Mouse (Mus musculus): Measurements from ENCODE around the gene Tm6sf1. TPM values are rescaled to one million over a fixed set of nuclear protein-coding genes. Genes with fewer than 3 reads are reported as not detected.

Tm6sf1 gene
- total RNA-seq, 2 experiments from 2014 or later, result 18.1 to 18.3 TPM

- intact Hi-C loops (cut with DNase I), result no loop called here
- no peak for DNase-seq
Observed at GRCm38 (mm10) chr7:81847777-81848176, 11.0 kb upstream of the Tm6sf1 start.

DNA sequence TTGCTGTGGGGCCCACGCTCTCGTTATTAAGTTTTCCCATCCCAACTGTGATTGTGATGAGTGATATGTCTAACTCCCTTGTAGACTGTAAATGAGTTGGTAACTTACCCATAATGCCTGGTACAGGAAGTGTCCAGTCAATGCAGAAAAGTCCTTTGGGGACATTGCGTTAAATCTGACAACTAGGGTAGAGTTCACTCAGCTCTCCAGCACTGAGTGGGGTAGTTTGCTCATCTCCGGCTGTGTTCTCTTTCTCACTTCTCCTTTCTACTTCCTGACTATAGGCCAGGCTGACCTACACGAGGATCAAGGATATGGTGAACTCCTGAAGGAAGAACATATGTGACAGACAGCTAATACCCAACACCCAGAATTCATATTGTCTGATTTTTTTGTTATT lies 9.6 kb upstream of the Tm6sf1 start:
- intact Hi-C loops (cut with DNase I), result no loop called here
- DNase-seq, result no peak

- no peak for DNase-seq
- intact Hi-C loops (cut with DNase I), result no loop called here
Observed at GRCm38 (mm10) chr7:81849633-81850032, 9.2 kb upstream of the Tm6sf1 start.

DNA sequence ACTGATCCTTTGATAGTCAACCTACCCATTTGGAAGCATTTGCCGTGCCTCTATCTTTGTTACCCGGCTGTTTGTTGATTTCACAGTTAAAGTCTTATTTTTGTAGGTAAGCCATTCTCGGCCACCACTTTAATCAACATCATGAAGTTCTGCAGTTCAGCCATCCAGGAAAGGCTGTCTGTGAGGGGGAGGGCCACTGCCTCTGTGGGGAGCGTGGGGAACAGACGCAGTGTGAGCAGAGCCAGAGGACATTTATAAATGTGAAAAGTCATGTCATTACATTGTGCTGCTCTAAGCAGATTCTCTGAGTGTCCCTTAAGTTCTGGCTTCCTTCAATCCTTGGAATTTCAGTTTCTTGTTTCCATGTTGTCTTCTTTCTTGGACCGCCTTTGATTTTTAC lies 8.6 kb upstream of the Tm6sf1 start:
- intact Hi-C loops (cut with DNase I), result no loop called here
- no peak for DNase-seq

DNA sequence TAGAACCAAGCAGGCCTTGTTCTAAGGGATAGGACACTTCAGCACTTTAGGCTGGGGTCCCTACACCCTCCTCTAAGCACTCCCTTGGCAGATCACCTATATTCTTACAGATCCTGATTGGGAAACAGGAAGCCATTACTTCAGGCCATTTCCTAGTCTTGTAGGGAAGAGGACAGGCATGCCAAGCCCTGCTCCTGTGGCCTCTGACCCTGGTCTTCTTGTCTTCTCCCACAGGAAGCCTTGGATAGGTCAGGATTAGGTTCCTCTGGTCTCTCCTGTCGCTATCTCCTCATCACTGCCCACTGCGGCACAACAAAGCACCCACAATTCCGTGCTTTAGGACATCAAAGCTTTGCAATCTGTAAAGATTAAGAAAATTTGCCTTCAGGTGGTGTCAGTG lies 7.1 kb upstream of the Tm6sf1 start:
- no peak for DNase-seq
- intact Hi-C loops (cut with DNase I), result no loop called here

DNA sequence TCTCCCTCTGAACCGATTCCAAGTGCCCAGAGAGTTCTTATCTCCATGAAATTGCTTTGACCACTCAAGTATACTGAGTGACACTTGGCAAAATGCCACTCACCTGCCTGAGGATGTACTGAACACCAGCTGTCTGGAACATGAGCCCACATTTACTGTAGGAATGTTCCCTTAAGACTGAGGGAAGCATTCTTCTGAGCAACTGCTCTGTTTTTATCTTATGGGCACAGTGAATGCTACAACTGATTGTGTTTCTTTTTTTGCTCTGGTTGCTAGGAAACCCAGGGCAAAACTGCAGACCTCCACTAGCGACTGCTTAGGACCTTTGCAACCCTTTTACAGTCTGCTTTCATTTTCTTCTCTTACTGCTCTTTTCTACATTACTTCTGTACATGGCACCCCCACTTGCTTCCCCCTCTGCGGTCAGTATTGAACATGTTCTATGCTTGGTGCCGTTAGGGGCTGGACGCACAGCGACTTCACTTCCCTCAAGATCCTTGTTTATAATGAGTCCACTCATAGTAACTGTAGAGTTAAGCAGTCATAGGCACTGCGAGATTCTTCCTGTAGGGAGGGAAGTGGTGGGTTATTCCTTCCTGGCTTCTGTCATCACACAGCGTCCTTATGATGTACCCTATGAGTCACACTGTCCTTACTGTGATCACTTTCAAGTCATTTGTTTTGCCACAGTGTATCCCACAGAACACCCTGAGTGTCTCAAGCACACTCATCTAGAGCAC lies 4.1 kb upstream of the Tm6sf1 start:
- intact Hi-C loops (cut with DNase I), result no loop called here
- DNase-seq, result no peak

DNA sequence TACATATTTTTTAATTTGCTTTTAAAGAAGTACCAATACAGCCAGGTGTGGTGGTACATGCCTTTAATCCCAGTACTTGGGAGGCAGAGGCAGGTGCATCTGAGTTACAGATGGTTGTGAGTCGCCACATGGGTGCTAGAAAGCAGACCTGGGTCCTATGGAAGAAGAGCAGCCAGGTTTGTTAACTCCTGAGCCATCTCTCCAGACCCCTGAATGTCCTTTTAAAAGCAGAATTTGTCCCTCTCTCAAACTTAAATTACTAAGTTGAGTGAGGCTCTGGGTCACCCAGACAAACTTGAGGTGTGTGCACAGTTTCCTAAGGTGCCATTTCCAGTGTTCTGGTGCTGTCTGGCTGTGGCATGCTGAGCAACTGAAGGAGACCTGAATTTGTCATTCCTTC lies 3.1 kb upstream of the Tm6sf1 start, which contains the start of gene Gm10160:
Gm10160 (minus strand) TSS at position 101 of the 400 bp plus-strand sequence.
- intact Hi-C loops (cut with DNase I), result no loop called here
- no peak for DNase-seq

- no peak for DNase-seq
- intact Hi-C loops (cut with DNase I), result no loop called here
Observed at GRCm38 (mm10) chr7:81856221-81856620, 2.6 kb upstream of the Tm6sf1 start.

- no peak for DNase-seq
- intact Hi-C loops (cut with DNase I), result loop anchor here (2.0 kb wide), 1 partner anchor 29 kb away; the partner anchor contains the start of gene Btbd1
Observed at GRCm38 (mm10) chr7:81858236-81858635, 565 bp upstream of the Tm6sf1 start.

- DNase-seq, result peak; percentile 29 to 47
- intact Hi-C loops (cut with DNase I), result no loop called here
Observed at GRCm38 (mm10) chr7:81860071-81860470, 1.3 kb downstream of the Tm6sf1 start.

GRCm38 (mm10) chr7:81860996-81861395 lies 2.2 kb downstream of the Tm6sf1 start:
- intact Hi-C loops (cut with DNase I), result no loop called here
- no peak for DNase-seq

DNA sequence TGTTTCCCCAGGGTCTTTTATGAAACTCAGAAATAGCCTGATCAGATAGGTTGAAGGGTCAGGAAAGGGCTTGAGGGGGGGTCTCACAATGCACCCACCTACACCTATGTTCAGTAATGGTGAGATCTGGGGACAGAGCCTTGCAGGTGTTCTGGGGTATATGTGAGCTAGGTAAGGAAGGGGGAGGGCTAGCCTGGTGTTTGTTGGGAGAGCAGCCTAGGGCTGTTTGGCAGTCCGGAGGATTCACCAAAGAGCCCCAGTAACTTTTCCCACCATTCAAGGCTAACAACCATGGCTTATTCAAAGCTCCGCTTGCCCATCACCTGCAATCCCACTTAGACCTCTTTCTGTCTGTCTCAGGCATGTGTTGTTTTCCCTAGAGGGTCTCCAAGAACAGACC lies 2.7 kb downstream of the Tm6sf1 start:
- no peak for DNase-seq
- intact Hi-C loops (cut with DNase I), result no loop called here

- DNase-seq, result no peak
- intact Hi-C loops (cut with DNase I), result no loop called here
Observed at GRCm38 (mm10) chr7:81861921-81862320, 3.1 kb downstream of the Tm6sf1 start.

GRCm38 (mm10) chr7:81862587-81863583 lies 4.1 kb downstream of the Tm6sf1 start:
- peak; percentile 35 for DNase-seq
- intact Hi-C loops (cut with DNase I), result no loop called here

GRCm38 (mm10) chr7:81864552-81864951 lies 5.8 kb downstream of the Tm6sf1 start:
- intact Hi-C loops (cut with DNase I), result no loop called here
- no peak for DNase-seq

- intact Hi-C loops (cut with DNase I), result loop anchor here (5.0 kb wide), 4 partner anchors 66 to 251 kb away; partner anchors contain the start of genes 3110040N11Rik and Hdgfl3
- no peak for DNase-seq
Observed at GRCm38 (mm10) chr7:81865937-81866336, 7.1 kb downstream of the Tm6sf1 start.

DNA sequence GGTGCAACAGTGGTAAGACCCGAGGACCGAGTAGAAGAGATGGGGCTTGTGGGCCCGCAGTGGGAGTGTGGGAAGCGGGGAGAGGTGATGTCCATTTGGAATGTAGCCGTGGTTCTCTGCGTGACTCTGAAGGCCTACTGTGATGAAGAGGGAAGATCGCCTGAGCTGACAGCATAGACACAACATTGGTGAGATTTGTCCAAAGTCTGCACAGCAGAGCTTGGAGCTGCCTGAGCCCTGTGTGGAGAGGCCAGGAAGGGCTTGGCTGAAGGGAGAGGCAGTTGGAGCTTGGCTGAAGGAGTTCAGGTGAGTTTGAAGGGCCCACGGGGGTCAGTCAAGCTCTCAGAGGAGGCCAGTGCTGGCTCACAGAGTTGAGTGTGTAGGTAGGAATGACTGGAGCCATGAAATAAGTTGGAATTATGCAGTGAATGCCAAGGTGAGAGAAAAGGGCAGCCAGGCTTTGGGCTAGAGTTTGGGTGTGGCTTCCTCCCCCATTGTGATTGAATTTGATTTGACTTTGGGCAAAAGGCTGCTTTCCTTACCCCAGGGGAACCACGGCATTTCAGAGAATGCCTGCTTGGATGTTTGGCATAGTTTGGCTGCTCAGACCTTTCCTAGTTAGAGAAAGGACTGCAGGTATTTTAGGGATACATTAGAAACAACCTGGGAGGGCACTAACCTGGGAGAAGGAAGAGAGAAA lies 8.6 kb downstream of the Tm6sf1 start:
- intact Hi-C loops (cut with DNase I), result loop anchor here (5.0 kb wide), 4 partner anchors 65 to 250 kb away; partner anchors contain the start of genes 3110040N11Rik and Hdgfl3
- no peak for DNase-seq

DNA sequence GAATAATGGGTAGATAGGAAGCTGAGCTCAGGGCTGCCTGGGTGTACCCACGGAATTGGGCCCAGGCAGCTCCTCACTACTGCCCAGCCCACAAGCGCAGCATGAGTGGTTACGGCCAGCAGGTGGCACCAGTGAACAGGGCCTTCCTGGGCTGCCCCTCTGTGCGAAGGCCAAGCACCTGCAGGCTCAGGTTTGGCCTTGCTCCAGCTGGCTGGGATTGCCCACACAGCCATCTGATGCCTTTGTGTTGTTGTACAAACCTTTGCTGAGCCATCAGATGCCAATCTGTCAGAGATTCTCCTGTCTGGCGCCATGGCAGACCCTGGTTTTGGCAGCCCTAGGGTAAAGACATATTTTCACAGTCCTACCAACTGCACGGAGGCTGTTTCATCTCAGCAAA lies 9.4 kb downstream of the Tm6sf1 start:
- DNase-seq, result peak; percentile 73 to 82
- intact Hi-C loops (cut with DNase I), result loop anchor here (5.0 kb wide), 4 partner anchors 64 to 249 kb away; partner anchors contain the start of genes 3110040N11Rik and Hdgfl3

DNA sequence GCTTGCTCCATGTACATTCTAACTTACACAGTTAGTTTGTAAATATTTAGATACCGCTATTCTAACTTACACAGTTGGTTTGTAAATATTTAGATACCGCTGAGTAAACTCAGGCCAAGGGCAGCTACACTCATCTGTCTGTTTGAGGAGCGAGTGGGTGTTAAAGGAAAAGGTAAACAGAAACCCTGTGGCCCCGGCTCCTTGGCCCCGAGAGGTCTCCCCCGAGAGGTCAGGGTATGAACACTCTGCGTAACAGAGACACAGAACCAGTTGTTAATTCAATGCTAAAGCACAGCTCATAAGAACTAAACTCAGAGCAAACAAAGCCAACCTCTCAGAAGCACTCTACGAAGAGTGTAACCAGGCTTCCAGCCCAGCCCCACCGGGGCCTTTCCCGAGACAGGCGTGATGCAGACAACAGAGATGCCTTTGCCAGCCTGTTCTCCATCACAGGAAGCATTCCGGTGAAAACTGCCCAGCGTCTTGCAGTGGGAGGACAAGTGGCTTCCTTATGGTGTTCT lies 13.8 kb downstream of the Tm6sf1 start:
- no peak for DNase-seq
- intact Hi-C loops (cut with DNase I), result no loop called here

- no peak for DNase-seq
- intact Hi-C loops (cut with DNase I), result no loop called here
Observed at GRCm38 (mm10) chr7:81873807-81874206, 15.0 kb downstream of the Tm6sf1 start.

Measured in heart, postnatal 14 days (tissue).